Comparison of ENCODE assay signal across 24 mouse cellular contexts in genomic region chr12:24659923-24660322, GRCm38 (mm10). TPM values are rescaled to one million over a fixed set of nuclear protein-coding genes. Genes with fewer than 3 reads are reported as not detected.
DNase-seq lines count a peak whose midpoint lies in the region; ATAC-seq and TF ChIP-seq lines count a peak whose summit lies in the region.
"Had no signal": no experiment of that assay in that cellular context is flagged by ENCODE, and none has a peak within 500 bp of the region (broad histone marks: within the 10 kb centered on the region; RNA-seq: fewer than 3 reads in every experiment).

No protein-coding gene starts in this region.

- H3K4me1 ChIP-seq in kidney, postnatal 0 days (replicated peaks; ENCODE audit: insufficient read depth, low read length), result no peaks in the 10 kb centered on the region
- no peaks in the 10 kb centered on the region for H3K4me1 ChIP-seq in ES-E14 (ENCODE audit: control insufficient read depth in 2 of 2, insufficient read depth in 2 of 2, low read length in 2 of 2, poor library complexity in 1 of 2)
- H3K4me1 ChIP-seq in G1E (ENCODE audit: insufficient read depth, low read depth, low read length), result peaks cover 67% of the 10 kb centered on the region
- peaks cover 5% of the 10 kb centered on the region; the same call in 1 of the 2 replicates for H3K4me1 ChIP-seq in bone marrow, adult 2 months (ENCODE audit: control insufficient read depth, insufficient read depth, low read length)
- no peaks in the 10 kb centered on the region for H3K4me1 ChIP-seq in forebrain, embryonic 14.5 days (ENCODE audit: control insufficient read depth, insufficient read depth, low read length)
- H3K4me1 ChIP-seq: embryonic facial prominence, embryonic 12.5 days had no signal

- H3K36me3 ChIP-seq in kidney, postnatal 0 days (ENCODE audit: insufficient read depth, low read length), result peaks cover 60% of the 10 kb centered on the region
- H3K36me3 ChIP-seq in ES-E14 (ENCODE audit: control insufficient read depth, insufficient read depth, low read length, poor library complexity, severe bottlenecking), result peaks cover 28% of the 10 kb centered on the region
- H3K36me3 ChIP-seq in G1E (replicated peaks), result peaks cover 74% of the 10 kb centered on the region
- H3K36me3 ChIP-seq in forebrain, embryonic 14.5 days (ENCODE audit: control insufficient read depth, insufficient read depth, low read length), result peaks cover 51% of the 10 kb centered on the region

- 0 out of 2 replicates have a peak, but pooled peaks have one; percentile 52 for ATAC-seq in kidney, postnatal 0 days (replicated peaks; ENCODE audit: low FRiP score, low read depth)
- no peak for ATAC-seq in G1E (ENCODE audit: extremely low read depth, insufficient number of reproducible peaks, low FRiP score, poor library complexity, severe bottlenecking)
- ATAC-seq in forebrain, embryonic 14.5 days, result no peak
- ATAC-seq: activated CD4-positive, CD25-positive, alpha-beta regulatory T cell, adult 4 months; forebrain, embryonic 13.5 days; forebrain, embryonic 16.5 days had no signal

- no peak overlapping the region for H3K27ac ChIP-seq in kidney, postnatal 0 days
- no peak overlapping the region for H3K27ac ChIP-seq in ES-E14 (ENCODE audit: insufficient read depth, low read depth, low read length, poor library complexity, severe bottlenecking)
- H3K27ac ChIP-seq in bone marrow, adult 2 months (ENCODE audit: control insufficient read depth, insufficient read depth, low read depth, low read length, poor library complexity), result no peak overlapping the region
- no peak overlapping the region for H3K27ac ChIP-seq in forebrain, embryonic 14.5 days (ENCODE audit: low read depth, low read length)
- H3K27ac ChIP-seq: embryonic facial prominence, embryonic 10.5 days; embryonic facial prominence, embryonic 12.5 days; forebrain, embryonic 13.5 days had no signal

- DNase-seq in kidney, postnatal 0 days (ENCODE audit: low spot score), result no peak
- DNase-seq in kidney, postnatal 10 days, result no peak
- DNase-seq in ES-E14 (ENCODE audit: low read depth, low spot score) (no peak), G1E (ENCODE audit: low spot score) (no peak)
- no peak for DNase-seq in embryo, embryonic 9.5 days (ENCODE audit: extremely low spot score)
- DNase-seq in neural tube, embryonic 10.5 days (ENCODE audit: extremely low spot score, low spot score), result no peak
- no peak for DNase-seq in forebrain, embryonic 14.5 days (ENCODE audit: low spot score)
- DNase-seq: adrenal gland, adult 8-10 months; adrenal gland, postnatal 14 days; adrenal gland, postnatal 36 days; cerebellum, adult 11 months; cerebellum, adult 18-20 months; cerebellum, adult 8-10 months; cerebellum, adult 9-11 months; cerebellum, postnatal 14 days; cerebellum, postnatal 36 days; embryo, embryonic 11 days had no signal

- no peak for TF ChIP-seq CTCF in kidney, postnatal 0 days (IDR thresholded peaks at IDR 0.05; ENCODE audit: low read depth)
- no peak for TF ChIP-seq CTCF in G1E (IDR thresholded peaks at IDR 0.05; ENCODE audit: low read depth, low read length)
- 0 out of 2 replicates have a peak, but pooled peaks have one; percentile 1 for TF ChIP-seq CTCF in bone marrow, adult 2 months (IDR thresholded peaks at IDR 0.05; ENCODE audit: control insufficient read depth, insufficient read depth, low read length)

- no peak for TF ChIP-seq POLR2A in bone marrow, adult 2 months (IDR thresholded peaks at IDR 0.05; ENCODE audit: borderline replicate concordance, control insufficient read depth, low read depth, low read length)

- in situ Hi-C loops in ES-E14 (cut with MboI; ENCODE audit: low sequenced_read_pairs in 2 of 2, unreplicated experiment in 2 of 2), result no loop called here

- H3K9me3 ChIP-seq in kidney, postnatal 0 days (replicated peaks; ENCODE audit: low read length), result no peaks in the 10 kb centered on the region
- H3K9me3 ChIP-seq in ES-E14 (ENCODE audit: control insufficient read depth, insufficient read depth, low read depth, low read length) (no peaks in the 10 kb centered on the region), G1E (replicated peaks) (no peaks in the 10 kb centered on the region)
- H3K9me3 ChIP-seq in forebrain, embryonic 14.5 days (replicated peaks; ENCODE audit: control insufficient read depth, low read length), result no peaks in the 10 kb centered on the region
- H3K9me3 ChIP-seq: embryonic facial prominence, embryonic 10.5 days; embryonic facial prominence, embryonic 12.5 days; forebrain, embryonic 13.5 days had no signal

- no peak overlapping the region for H3K9ac ChIP-seq in kidney, postnatal 0 days (ENCODE audit: low read depth, low read length)
- no peak overlapping the region for H3K9ac ChIP-seq in ES-E14 (ENCODE audit: insufficient read depth, low read depth, low read length, poor library complexity, severe bottlenecking)
- H3K9ac ChIP-seq in forebrain, embryonic 14.5 days (ENCODE audit: low read length), result no peak overlapping the region
- H3K9ac ChIP-seq: embryonic facial prominence, embryonic 12.5 days; forebrain, embryonic 13.5 days had no signal

- H3K4me2 ChIP-seq in kidney, postnatal 0 days (ENCODE audit: low read length), result no peak overlapping the region
- H3K4me2 ChIP-seq in forebrain, embryonic 14.5 days (ENCODE audit: low read length), result no peak overlapping the region
- H3K4me2 ChIP-seq: embryonic facial prominence, embryonic 12.5 days; forebrain, embryonic 13.5 days had no signal

- 79% methylated on average over 9 of the region's 9 CpGs for WGBS in kidney, postnatal 0 days
- 94% methylated on average over 9 of the region's 9 CpGs for WGBS in bone marrow, adult 2 months
- 91% methylated on average over 9 of the region's 9 CpGs for WGBS in forebrain, embryonic 14.5 days

- no peaks in the 10 kb centered on the region for H3K27me3 ChIP-seq in kidney, postnatal 0 days (ENCODE audit: insufficient read depth, low read length)
- H3K27me3 ChIP-seq in G1E (ENCODE audit: insufficient read depth, low read length), result no peaks in the 10 kb centered on the region; the same call in 1 of the 2 replicates
- H3K27me3 ChIP-seq in forebrain, embryonic 14.5 days (replicated peaks; ENCODE audit: control insufficient read depth, insufficient read depth, low read length), result no peaks in the 10 kb centered on the region
- H3K27me3 ChIP-seq: embryonic facial prominence, embryonic 12.5 days; forebrain, embryonic 13.5 days had no signal

- H3K4me3 ChIP-seq in kidney, postnatal 0 days (replicated peaks; ENCODE audit: low read depth, low read length), result no peak overlapping the region
- no peak overlapping the region for H3K4me3 ChIP-seq in ES-E14 (ENCODE audit: insufficient read depth in 1 of 2, low read depth in 1 of 2, low read length in 2 of 2, poor library complexity in 1 of 2, severe bottlenecking in 1 of 2)
- H3K4me3 ChIP-seq in G1E (ENCODE audit: low read depth, low read length), result 0 out of 2 replicates have a peak overlapping the region, but pooled peaks have one; percentile 0
- no peak overlapping the region for H3K4me3 ChIP-seq in bone marrow, adult 2 months (replicated peaks; ENCODE audit: control insufficient read depth, low read depth, low read length)
- H3K4me3 ChIP-seq in forebrain, embryonic 14.5 days (ENCODE audit: low read depth, low read length), result no peak overlapping the region
- H3K4me3 ChIP-seq: embryonic facial prominence, embryonic 10.5 days; embryonic facial prominence, embryonic 12.5 days; forebrain, embryonic 13.5 days had no signal

TF ChIP-seq in ES-E14, 5 proteins besides CTCF, POLR2A, EP300 and RAD21:
- no peak for TF ChIP-seq CHD2 (IDR thresholded peaks at IDR 0.05; ENCODE audit: low read depth, low read length)
- peak; percentile 85 for TF ChIP-seq MAFK (IDR thresholded peaks at IDR 0.05; ENCODE audit: insufficient read depth, low read depth, low read length)
- no peak for TF ChIP-seq ZNF384 (IDR thresholded peaks at IDR 0.05; ENCODE audit: low read depth, low read length)
- no peak for TF ChIP-seq HCFC1 (IDR thresholded peaks at IDR 0.05; ENCODE audit: borderline replicate concordance, insufficient read depth, low read length)
- no peak for TF ChIP-seq ZC3H11A (IDR thresholded peaks at IDR 0.05; ENCODE audit: borderline replicate concordance, low read depth, low read length)

RNA-seq across cellular contexts. Expression of gene Klf11, which starts 8.8 kb away (rescaled TPM):
- 15.4 and 17.2 TPM in 2 replicates for polyA plus RNA-seq in kidney, postnatal 0 days (2015; fragmentation: Nextera tagmentation; extraction: Ambion mirVana)
- 7.3 and 9.7 TPM in 2 replicates for total RNA-seq in ES-E14 (2012; rRNA removed)
- 16.0 and 18.9 TPM in 2 replicates for total RNA-seq in G1E (2014; fragmentation: Nextera tagmentation)
- 7.0 and 7.5 TPM in 2 replicates for total RNA-seq in G1E (2017)
- 17.4 and 19.2 TPM in 2 replicates for polyA plus RNA-seq in G1E (2012)
- polyA plus RNA-seq in bone marrow, adult 2 months (2011; ENCODE audit: insufficient read depth, insufficient read length, low replicate concordance, missing spikeins), result 10.4 and 11.8 TPM in 2 replicates
- polyA plus RNA-seq in forebrain, embryonic 14.5 days (2014; fragmentation: Nextera tagmentation; extraction: Ambion mirVana), result 14.8 and 17.0 TPM in 2 replicates

RNA-seq across cellular contexts. Expression of gene Cys1, which starts 21.7 kb away (rescaled TPM):
- 16.2 and 16.4 TPM in 2 replicates for polyA plus RNA-seq in kidney, postnatal 0 days (2015; fragmentation: Nextera tagmentation; extraction: Ambion mirVana)
- total RNA-seq in ES-E14 (2012; rRNA removed), result not detected in 2 replicates
- 1.2 TPM in 1 of 2 replicates, not detected in the other for total RNA-seq in G1E (2014; fragmentation: Nextera tagmentation)
- total RNA-seq in G1E (2017), result 0.12 TPM in 1 of 2 replicates, not detected in the other
- polyA plus RNA-seq in G1E (2012), result not detected in 2 replicates
- 0.56 and 3.0 TPM in 2 replicates for polyA plus RNA-seq in bone marrow, adult 2 months (2011; ENCODE audit: insufficient read depth, insufficient read length, low replicate concordance, missing spikeins)
- 1.2 and 1.7 TPM in 2 replicates for polyA plus RNA-seq in forebrain, embryonic 14.5 days (2014; fragmentation: Nextera tagmentation; extraction: Ambion mirVana)
- total RNA-seq: MEL had no signal

RNA-seq across cellular contexts. Expression of gene Rrm2, which starts 48.1 kb away (rescaled TPM):
- polyA plus RNA-seq in kidney, postnatal 0 days (2015; fragmentation: Nextera tagmentation; extraction: Ambion mirVana), result 101 and 136 TPM in 2 replicates
- total RNA-seq in ES-E14 (2012; rRNA removed) (98.6 and 112 TPM in 2 replicates), G1E (2014; fragmentation: Nextera tagmentation) (330 and 343 TPM in 2 replicates), G1E (2017) (304 and 352 TPM in 2 replicates)
- 504 and 622 TPM in 2 replicates for polyA plus RNA-seq in G1E (2012)
- polyA plus RNA-seq in bone marrow, adult 2 months (2011; ENCODE audit: insufficient read depth, insufficient read length, low replicate concordance, missing spikeins), result 203 and 291 TPM in 2 replicates
- 136 and 139 TPM in 2 replicates for polyA plus RNA-seq in forebrain, embryonic 14.5 days (2014; fragmentation: Nextera tagmentation; extraction: Ambion mirVana)
